Mouse (Mus musculus): Measurements from ENCODE around the gene Nt5c3b. TPM values are rescaled to one million over a fixed set of nuclear protein-coding genes. Genes with fewer than 3 reads are reported as not detected.

Nt5c3b gene
- polyA plus RNA-seq, 1 experiment: 83.4 TPM

GRCm38 (mm10) chr11:100397600-100398389, 43.8 kb downstream of the Nt5c3b start, which contains the start of gene Jup:
Gene Jup (minus strand): TSS chr11:100397763.
- H3K79me3 ChIP-seq (ENCODE audit: low read depth): peaks cover 30% of the 10 kb centered on the region
- no peaks in the 10 kb centered on the region for H3K27me3 ChIP-seq (ENCODE audit: control insufficient read depth, insufficient read depth, insufficient read length)
- H3ac ChIP-seq (ENCODE audit: control insufficient read depth, insufficient read length, low read depth): peak within 1 kb of the TSS; percentile 76
- H3K4me3 ChIP-seq (ENCODE audit: insufficient read depth, poor library complexity, severe bottlenecking): peak within 1 kb of the TSS; percentile 68
- H3K36me3 ChIP-seq (ENCODE audit: control insufficient read depth, insufficient read depth): no peaks in the 10 kb centered on the region
- TF ChIP-seq MYOD1 (IDR thresholded peaks at IDR 0.05; ENCODE audit: control insufficient read depth, insufficient read length, low read depth) (no peak), MAX (IDR thresholded peaks at IDR 0.05) (peak; percentile 43)
- peaks cover 46% of the 10 kb centered on the region for H3K79me2 ChIP-seq (ENCODE audit: control insufficient read depth, insufficient read depth)

GRCm38 (mm10) chr11:100396886-100397599, 44.6 kb downstream of the Nt5c3b start:
- H3K79me3 ChIP-seq (ENCODE audit: low read depth): peaks cover 36% of the 10 kb centered on the region
- TF ChIP-seq MAX (IDR thresholded peaks at IDR 0.05) (no peak), CTCF (IDR thresholded peaks at IDR 0.05; ENCODE audit: control insufficient read depth, insufficient read depth, insufficient read length) (peak; percentile 44)
- H3ac ChIP-seq (ENCODE audit: control insufficient read depth, insufficient read length, low read depth): peak overlapping the region; percentile 76
- H3K27me3 ChIP-seq (ENCODE audit: control insufficient read depth, insufficient read depth, insufficient read length): no peaks in the 10 kb centered on the region
- peak overlapping the region; percentile 68 for H3K4me3 ChIP-seq (ENCODE audit: insufficient read depth, poor library complexity, severe bottlenecking)
- H3K79me2 ChIP-seq (ENCODE audit: control insufficient read depth, insufficient read depth): peaks cover 53% of the 10 kb centered on the region
- no peaks in the 10 kb centered on the region for H3K36me3 ChIP-seq (ENCODE audit: control insufficient read depth, insufficient read depth)

GRCm38 (mm10) chr11:100395861-100396631, 45.6 kb downstream of the Nt5c3b start:
- peak overlapping the region; percentile 39 for H3ac ChIP-seq (ENCODE audit: control insufficient read depth, insufficient read length, low read depth)
- peak overlapping the region; percentile 68 for H3K4me3 ChIP-seq (ENCODE audit: insufficient read depth, poor library complexity, severe bottlenecking)
- H3K79me3 ChIP-seq (ENCODE audit: low read depth): peaks cover 38% of the 10 kb centered on the region
- H3K27me3 ChIP-seq (ENCODE audit: control insufficient read depth, insufficient read depth, insufficient read length): no peaks in the 10 kb centered on the region
- TF ChIP-seq CEBPB (IDR thresholded peaks at IDR 0.05; ENCODE audit: low read depth) (no peak), FOSL1 (IDR thresholded peaks at IDR 0.05; ENCODE audit: insufficient read depth, low read length, poor library complexity, severe bottlenecking) (no peak), MYOG (IDR thresholded peaks at IDR 0.05; ENCODE audit: control insufficient read depth, extremely low read depth, insufficient read length) (no peak), USF1 (IDR thresholded peaks at IDR 0.05; ENCODE audit: low read depth) (no peak), MYOD1 (IDR thresholded peaks at IDR 0.05; ENCODE audit: control insufficient read depth, insufficient read length, low read depth) (no peak), MAX (IDR thresholded peaks at IDR 0.05) (no peak), CTCF (IDR thresholded peaks at IDR 0.05; ENCODE audit: control insufficient read depth, insufficient read depth, insufficient read length) (no peak)
- peaks cover 63% of the 10 kb centered on the region for H3K79me2 ChIP-seq (ENCODE audit: control insufficient read depth, insufficient read depth)
- no peaks in the 10 kb centered on the region for H3K36me3 ChIP-seq (ENCODE audit: control insufficient read depth, insufficient read depth)

- Histone ChIP-seq H3ac (ENCODE audit: control insufficient read depth, insufficient read length, low read depth) (no peak overlapping the region), H3K27me3 (ENCODE audit: control insufficient read depth, insufficient read depth, insufficient read length) (no peaks in the 10 kb centered on the region), H3K4me3 (ENCODE audit: insufficient read depth, poor library complexity, severe bottlenecking) (no peak overlapping the region), H3K79me2 (ENCODE audit: control insufficient read depth, insufficient read depth) (peaks cover 71% of the 10 kb centered on the region), H3K79me3 (ENCODE audit: low read depth) (peaks cover 46% of the 10 kb centered on the region), H3K36me3 (ENCODE audit: control insufficient read depth, insufficient read depth) (no peaks in the 10 kb centered on the region)
- TF ChIP-seq MYOG (IDR thresholded peaks at IDR 0.05; ENCODE audit: control insufficient read depth, extremely low read depth, insufficient read length) (no peak), CTCF (IDR thresholded peaks at IDR 0.05; ENCODE audit: control insufficient read depth, insufficient read depth, insufficient read length) (no peak), CEBPB (IDR thresholded peaks at IDR 0.05; ENCODE audit: low read depth) (no peak), FOSL1 (IDR thresholded peaks at IDR 0.05; ENCODE audit: insufficient read depth, low read length, poor library complexity, severe bottlenecking) (no peak), MAX (IDR thresholded peaks at IDR 0.05) (no peak), MYOD1 (IDR thresholded peaks at IDR 0.05; ENCODE audit: control insufficient read depth, insufficient read length, low read depth) (no peak), USF1 (IDR thresholded peaks at IDR 0.05; ENCODE audit: low read depth) (no peak)
Observed at GRCm38 (mm10) chr11:100395200-100395599, 46.4 kb downstream of the Nt5c3b start.

GRCm38 (mm10) chr11:100394353-100395074, 47.1 kb downstream of the Nt5c3b start:
- no peak overlapping the region for H3ac ChIP-seq (ENCODE audit: control insufficient read depth, insufficient read length, low read depth)
- peaks cover 52% of the 10 kb centered on the region for H3K79me3 ChIP-seq (ENCODE audit: low read depth)
- H3K27me3 ChIP-seq (ENCODE audit: control insufficient read depth, insufficient read depth, insufficient read length): no peaks in the 10 kb centered on the region
- H3K4me3 ChIP-seq (ENCODE audit: insufficient read depth, poor library complexity, severe bottlenecking): no peak overlapping the region
- H3K36me3 ChIP-seq (ENCODE audit: control insufficient read depth, insufficient read depth): no peaks in the 10 kb centered on the region
- peaks cover 78% of the 10 kb centered on the region for H3K79me2 ChIP-seq (ENCODE audit: control insufficient read depth, insufficient read depth)
- TF ChIP-seq USF1 (IDR thresholded peaks at IDR 0.05; ENCODE audit: low read depth) (no peak), CEBPB (IDR thresholded peaks at IDR 0.05; ENCODE audit: low read depth) (peak; percentile 48)
